Mouse (Mus musculus) adrenal gland, postnatal 25 days (tissue): ENCODE measurements around the gene Pygm. TPM values are rescaled to one million over a fixed set of nuclear protein-coding genes. Genes with fewer than 3 reads are reported as not detected.
A peak's percentile ranks its signal among the peaks of the same experiment; 100 is the strongest.

Experiments used
- DNase-seq: peaks from one replicate; pipeline ENCODE4 v3.0.0; 2021; ENCODE audit warnings: mixed read lengths
- total RNA-seq: library from RNA; stranded (reverse); gene quantifications from 2 replicates; pipeline ENCODE4 v1.2.3, GENCODE M21; 2021

Pygm gene
- total RNA-seq, 1 experiment from 2014 or later: 85.9 TPM

DNA sequence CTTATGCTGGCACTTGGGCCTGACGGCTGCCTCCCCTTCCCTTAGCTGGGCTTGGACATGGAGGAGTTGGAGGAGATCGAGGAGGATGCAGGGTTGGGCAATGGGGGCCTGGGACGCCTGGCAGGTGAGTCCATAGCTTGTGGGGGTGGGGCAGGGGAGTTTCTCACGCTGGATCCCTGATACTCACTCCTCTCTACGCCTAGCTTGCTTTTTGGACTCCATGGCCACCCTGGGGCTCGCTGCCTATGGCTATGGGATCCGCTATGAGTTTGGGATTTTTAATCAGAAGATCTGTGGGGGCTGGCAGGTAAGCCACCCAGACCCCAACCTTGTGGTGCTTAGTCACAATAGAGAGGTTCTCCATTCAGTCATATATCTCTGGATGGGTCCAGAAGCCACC lies 1.6 kb downstream of the Pygm start:
- DNase-seq: no peak

DNA sequence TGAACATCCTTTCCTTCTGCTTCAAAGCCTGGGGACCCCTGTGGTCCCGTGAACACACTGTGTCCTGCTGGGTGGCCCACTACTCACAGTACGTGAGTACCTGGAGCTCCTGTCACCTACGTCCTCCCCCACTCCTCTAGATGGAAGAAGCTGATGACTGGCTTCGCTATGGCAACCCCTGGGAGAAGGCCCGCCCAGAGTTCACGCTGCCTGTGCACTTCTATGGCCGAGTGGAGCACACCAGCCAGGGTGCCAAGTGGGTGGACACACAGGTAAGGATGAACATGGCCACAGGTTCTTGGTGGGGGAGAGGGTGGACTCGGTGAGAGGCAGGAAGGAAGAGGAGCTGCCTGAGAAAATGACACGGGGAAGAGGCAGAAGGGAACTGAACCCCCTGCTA lies 2.0 kb downstream of the Pygm start:
- no peak for DNase-seq

DNA sequence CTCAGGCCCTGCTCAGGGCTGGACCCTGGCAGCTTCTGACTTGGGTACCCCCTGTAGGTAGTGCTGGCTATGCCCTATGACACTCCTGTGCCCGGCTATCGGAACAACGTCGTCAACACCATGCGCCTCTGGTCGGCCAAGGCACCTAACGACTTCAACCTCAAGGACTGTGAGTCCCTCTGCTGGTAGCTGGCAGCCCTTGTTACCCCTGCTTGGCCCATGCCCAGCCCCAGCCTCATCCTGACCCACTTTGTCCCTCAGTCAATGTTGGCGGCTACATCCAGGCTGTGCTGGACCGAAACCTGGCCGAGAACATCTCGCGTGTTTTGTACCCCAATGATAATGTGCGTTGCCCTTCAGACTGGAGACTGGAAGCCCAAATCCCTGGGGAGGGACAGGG lies 3.8 kb downstream of the Pygm start:
- peak; percentile 49 for DNase-seq

DNA sequence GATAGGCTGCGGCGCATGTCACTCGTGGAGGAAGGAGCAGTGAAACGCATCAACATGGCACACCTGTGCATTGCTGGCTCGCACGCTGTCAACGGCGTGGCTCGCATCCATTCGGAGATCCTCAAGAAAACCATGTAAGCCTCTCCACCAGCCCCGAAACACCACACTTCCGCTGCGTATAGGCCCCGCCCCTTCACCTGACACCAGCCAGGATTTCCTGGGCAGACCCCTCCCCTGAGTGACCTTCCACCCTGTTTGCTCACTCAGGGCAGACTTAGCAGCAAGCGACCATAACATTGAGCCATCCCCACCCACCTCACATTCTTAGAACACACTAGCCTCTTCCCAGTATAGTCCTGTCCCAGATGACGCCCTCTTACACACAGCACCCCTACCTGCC lies 5.6 kb downstream of the Pygm start:
- no peak for DNase-seq

DNA sequence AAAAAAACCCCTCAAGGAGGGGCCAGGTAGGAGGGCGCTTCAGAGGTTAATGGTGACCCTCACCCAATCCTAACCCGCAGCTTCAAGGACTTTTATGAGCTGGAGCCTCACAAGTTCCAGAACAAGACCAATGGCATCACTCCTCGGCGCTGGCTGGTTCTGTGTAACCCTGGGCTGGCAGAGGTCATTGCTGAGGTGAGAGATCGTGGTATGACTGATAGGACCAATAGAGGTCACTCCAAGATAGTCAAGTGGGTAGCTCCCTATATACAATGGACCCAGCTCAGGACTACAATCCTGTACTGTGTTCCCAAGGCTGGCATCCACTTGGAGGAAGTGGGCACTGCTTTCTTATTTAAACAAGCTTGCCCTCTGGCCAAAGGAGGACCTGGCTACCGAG lies 6.1 kb downstream of the Pygm start:
- DNase-seq: no peak

DNA sequence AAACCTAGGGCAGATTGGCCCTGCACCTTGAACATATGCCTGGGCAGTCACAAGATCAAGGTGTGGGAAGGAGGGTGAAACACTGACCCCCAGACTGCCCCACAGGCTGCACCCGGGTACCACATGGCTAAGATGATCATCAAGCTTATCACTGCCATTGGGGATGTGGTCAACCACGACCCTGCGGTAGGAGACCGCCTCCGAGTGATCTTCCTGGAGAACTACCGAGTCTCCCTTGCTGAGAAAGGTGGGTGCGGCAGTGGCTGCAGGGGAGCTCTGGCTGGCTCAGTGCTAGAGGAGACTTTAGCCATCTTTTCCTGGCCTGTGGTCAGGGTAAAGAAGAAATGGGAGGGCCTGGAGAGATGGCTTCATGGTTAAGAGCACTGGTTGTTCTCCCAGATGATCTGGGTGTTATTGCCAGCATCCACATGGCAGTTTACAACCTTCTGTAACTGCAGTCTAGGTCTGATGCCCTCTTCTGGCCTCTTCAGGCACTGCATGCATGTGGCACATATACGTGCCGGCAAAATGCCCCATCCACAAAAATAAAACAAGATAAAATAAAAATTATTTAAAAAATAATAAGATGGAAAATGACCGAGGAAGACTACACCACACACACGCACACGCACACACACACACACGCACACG lies 8.7 kb downstream of the Pygm start:
- no peak for DNase-seq

DNA sequence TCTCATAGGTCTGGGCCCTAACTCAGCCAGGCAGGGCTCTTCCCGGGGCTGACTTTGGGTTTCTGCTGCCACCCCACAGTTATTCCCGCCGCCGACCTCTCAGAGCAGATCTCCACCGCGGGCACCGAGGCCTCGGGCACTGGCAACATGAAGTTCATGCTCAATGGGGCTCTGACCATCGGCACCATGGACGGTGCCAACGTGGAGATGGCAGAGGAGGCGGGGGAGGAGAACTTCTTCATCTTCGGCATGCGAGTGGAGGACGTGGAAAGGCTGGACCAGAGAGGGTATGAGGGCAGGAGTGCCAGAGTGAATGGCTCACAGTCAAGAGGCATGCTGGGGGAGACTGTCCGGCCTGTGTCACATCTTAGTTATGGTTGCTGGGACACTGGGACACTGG lies 9.4 kb downstream of the Pygm start:
- no peak for DNase-seq

DNA sequence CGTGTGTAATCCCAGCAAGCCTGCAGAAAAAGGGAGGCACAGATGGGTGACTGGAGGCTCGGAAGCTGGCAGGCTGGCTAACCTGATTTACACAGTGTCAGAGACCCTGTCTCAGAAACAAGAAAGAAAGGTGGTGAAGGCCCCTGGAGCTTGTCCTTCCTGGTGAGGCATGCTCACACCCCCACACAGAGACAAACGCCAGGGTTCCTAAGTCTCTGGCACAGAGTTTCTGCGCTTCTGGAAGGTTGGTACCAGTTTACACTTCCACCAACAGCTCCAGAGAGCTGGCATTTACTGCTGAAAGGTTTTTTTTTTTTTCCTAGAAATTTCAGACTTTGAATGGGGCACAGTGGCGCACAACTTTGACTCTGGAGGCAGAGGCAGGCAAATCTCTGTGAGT lies 12.0 kb downstream of the Pygm start:
- no peak for DNase-seq

DNA sequence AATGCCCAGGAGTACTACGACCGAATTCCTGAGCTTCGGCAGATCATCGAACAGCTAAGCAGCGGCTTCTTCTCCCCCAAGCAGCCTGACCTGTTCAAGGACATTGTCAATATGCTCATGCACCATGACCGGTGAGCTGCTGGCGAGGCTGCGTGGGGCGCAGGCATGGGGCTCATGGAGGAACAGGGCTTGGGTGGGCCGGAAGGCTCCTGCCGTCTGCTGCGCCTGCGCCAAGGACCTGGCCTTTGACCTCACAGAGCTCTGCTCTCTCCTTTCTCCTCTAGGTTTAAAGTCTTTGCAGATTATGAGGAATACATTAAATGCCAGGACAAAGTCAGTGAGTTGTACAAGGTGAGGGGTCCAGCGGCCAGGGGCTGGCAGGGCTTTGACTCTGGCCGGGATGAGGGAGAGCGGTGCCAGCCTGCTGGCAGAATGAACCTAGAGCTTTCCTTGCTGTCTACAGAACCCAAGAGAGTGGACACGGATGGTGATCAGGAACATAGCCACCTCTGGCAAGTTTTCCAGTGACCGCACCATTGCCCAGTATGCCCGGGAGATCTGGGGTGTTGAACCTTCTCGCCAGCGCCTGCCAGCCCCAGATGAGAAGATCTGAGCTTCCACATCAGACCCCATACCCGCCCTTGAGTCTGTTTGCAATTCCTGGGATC lies 13.5 kb downstream of the Pygm start:
- DNase-seq: no peak

DNA sequence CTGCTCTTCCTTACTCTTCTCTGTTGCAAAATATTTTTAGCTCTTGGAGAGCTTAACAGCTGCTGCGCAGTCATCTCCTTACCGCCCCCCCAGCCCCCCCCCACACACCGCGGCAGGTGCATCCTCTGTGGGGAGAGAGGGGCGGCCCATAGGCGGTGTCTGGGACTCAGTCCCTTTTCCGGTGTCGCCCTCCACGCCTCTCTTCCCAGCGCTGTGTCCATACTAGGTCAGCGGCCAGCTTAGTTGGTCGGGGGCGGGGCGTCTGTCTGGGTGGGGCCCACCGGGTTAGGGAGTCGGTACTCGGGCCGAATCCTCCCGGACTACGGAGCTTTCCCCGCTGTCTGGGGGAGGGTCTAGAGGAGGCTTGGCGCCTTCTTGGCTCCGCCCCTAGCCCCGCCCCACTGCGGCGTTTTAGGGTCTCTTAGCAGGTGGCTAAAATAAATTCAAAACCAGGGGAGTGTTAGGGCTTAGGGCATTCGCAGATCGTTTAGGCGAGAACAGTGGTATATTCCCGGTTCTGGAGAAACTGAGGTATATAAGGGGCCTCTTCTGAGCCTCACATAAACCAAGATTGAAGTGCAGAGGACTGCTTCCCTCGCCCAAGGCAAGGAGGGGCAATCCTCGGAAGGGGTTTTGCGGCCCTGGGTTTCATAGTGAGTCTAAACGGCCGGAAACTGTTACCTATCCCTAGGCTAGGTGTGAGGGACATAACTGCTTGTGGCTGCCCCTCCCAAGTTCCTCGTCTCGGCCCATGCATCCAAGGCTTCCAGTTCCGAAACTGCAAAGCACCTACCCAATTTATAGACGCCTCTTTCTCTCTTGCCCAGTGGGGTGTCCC lies 14.5 kb downstream of the Pygm start:
- DNase-seq: peak; percentile 69

DNA sequence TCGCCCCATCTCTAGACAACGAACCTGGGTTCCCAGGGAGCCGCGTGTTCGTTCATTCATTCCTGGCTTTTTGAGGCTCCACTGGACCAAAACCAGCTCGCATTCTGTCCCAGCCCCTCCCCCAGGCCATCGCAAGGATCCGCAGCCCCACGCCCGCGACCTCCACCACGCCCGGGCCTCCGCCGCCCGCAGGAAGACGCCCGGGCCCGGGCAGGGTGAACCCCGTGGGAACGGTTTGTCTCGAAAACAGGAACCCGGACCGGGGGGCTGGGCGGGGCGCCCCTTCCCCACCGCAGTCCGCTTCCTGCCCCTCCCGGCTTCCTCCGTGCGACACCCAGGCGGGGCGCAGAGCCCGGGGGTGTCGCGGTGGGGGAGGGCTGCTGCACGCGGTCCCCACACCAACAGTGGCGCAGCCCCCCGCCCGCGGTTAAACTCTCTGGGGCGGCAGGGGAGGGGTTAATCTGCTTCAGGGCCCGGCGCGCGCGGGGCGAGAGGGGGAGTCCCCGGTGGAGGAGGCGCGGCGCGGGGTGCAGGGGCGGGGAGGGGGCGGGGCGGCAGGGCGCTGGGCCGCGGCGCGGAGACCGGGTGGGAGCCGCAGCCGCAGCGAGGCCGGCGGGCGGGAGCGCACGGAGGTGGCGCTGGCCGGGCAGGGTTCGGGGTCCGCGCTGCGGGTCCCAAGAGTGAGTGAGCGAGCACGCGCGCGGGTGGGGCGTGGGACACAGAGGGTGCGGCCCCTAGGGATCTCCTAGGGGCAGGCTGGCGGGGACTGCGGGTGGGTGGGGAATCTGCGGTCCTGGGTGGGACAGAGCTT lies 15.3 kb downstream of the Pygm start, which contains the start of gene Rasgrp2:
TSS of gene Rasgrp2 (plus strand) at position 56 of the 811 bp plus-strand sequence.
- peak; percentile 52 for DNase-seq

DNA sequence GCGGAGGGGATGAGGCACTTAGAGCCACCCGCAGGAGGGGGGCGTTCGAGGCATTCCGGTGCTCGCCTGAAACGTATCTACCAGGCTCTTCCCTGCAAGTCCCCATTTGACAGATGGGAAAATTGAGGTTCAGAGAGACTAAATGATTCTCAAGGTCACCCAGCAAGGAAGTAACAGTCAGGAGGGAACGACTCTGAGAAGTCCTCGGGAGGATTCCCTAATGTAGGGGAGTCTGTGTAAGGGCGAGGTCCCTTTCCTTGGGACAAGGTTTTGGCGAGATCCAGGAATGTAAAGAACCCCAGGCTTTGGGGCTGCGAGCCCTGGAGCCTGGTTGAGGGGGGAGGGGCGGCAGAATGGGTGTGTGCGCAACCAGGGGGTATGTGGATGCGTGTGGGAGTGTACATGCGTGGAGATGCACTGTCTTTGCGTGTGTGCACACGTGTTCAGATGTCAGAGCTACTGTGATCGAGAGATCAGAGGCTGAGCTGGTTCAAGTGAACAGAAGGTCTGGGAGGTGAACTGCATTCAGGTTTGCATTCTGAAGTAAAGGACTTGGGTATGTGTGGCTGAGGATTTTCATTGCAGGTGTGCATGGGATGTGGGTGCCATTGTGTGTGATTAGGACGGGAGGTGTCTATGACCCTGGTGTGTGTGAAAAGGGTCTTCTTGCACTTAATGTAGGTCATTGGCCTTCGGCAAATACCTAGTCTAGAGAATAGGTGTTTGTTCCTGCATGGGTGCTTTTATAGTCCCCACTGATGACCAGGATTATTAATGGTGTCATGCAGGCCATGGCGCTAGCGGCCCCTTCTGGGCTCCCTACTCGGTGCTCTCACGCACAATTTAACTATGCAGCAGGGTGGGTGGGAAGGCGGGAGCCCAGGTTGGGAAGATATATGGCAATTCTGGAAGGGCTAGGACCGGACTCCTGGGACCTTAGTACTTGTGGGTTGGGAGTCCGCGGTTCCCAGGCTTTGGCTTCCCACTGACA lies 16.2 kb downstream of the Pygm start:
- DNase-seq: peak; percentile 24

DNA sequence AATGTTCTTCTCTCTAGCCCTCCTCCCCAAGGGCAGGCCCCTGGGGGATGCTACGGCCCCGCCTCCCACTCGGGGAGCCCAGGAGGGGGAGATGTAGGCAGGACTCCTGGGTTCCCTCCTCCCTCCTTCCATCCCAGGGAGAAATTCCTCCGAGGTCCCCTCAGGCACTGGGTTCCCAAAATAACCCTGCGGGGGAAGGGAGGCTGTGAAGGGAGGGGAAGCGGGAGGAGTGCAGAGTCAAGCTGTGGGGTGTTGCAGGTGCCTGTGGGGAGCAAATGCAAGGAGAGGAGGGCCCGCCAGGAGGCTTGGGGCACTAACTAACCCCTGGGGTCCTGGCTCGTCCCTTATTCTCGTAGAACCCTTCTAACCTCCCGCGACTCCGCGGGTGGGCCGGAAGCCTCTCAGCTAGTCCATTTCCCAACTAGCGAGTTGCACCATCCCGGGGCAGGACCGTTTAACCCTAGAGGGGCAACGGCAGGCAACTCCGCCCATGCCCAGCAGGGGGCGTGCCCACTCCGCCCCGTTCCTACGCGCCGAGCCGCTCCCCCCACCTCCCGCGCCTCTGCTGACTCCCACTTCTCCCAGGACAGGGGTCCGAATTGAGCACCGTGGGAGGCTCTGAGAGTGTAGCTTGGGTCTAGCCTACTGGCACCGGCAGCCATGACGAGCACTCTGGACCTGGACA lies 17.1 kb downstream of the Pygm start:
- DNase-seq: peak; percentile 80

DNA sequence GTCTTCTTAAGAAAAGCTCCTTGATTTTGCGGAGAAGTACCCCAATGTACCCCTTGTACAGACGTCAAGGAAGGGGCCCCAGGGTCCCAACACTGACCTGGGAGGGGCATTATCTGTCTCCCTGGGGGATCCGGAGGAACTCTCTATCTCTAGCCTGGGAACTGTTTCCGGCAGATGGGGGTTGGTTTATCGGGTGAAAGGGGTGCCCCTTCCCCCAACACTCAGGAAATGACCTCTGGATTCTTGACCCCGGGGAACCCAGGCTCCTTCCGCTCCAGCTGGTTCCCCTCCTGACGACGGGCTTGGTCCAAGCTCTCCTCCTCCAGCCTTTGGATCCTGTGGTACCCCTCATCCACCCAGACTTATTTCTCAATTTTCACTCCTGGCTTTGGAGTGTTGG lies 17.8 kb downstream of the Pygm start:
- peak; percentile 26 for DNase-seq

DNA sequence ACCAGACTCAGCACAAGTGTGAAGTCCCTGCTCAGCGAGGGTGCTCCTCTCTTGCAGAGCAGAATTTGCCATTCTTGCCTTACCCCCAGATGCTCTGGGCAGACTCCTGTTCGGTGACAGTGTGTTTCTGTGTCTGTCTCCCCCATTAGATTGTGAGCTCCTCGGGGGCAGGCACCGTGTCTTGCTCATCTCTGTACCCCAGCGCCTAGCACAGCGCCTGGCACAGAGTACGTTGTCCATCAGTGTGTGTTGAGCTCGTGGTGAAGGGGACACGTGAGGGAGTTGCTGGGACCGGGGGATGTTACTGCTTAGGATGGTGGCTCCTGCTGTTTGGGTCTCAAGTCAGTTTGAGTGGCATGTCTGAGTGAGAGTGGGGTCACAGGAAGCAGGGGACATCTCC lies 19.7 kb downstream of the Pygm start:
- DNase-seq: no peak

DNA sequence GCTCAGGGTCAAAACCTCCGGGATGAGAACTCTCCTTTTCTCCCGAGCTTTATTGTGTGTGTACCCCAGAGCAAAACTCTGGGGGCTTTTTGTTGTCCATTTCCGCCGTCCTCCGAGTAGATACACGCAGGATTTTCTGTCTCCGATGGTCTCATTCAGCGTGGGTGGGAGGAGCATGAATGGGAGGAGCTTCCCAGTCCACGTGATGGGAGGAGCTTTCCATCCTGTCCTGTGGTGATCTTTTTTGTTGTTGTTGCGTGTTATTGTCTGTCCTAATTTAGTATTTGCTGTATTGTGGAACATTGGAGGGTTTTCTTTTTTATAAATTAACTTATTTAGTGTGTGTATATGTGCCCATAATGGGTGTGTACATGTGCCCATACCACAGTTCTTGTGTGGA lies 21.2 kb downstream of the Pygm start:
- no peak for DNase-seq

DNA sequence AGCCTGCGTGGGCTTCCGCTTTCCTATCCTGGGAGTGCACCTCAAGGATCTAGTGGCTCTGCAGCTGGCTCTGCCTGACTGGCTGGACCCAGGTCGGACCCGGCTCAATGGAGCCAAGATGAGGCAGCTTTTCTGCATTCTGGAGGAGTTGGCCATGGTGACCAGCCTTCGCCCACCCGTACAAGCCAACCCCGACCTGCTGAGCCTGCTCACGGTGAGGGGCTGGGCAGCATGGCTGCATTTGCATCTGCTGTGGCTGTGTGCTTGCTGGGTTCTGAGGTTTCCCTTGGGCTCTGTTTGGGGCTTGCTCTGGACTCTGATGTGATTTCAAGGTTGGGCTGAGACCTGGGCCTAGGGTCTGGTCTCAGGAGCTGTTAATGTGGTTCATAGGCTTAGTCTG lies 22.9 kb downstream of the Pygm start:
- DNase-seq: no peak

DNA sequence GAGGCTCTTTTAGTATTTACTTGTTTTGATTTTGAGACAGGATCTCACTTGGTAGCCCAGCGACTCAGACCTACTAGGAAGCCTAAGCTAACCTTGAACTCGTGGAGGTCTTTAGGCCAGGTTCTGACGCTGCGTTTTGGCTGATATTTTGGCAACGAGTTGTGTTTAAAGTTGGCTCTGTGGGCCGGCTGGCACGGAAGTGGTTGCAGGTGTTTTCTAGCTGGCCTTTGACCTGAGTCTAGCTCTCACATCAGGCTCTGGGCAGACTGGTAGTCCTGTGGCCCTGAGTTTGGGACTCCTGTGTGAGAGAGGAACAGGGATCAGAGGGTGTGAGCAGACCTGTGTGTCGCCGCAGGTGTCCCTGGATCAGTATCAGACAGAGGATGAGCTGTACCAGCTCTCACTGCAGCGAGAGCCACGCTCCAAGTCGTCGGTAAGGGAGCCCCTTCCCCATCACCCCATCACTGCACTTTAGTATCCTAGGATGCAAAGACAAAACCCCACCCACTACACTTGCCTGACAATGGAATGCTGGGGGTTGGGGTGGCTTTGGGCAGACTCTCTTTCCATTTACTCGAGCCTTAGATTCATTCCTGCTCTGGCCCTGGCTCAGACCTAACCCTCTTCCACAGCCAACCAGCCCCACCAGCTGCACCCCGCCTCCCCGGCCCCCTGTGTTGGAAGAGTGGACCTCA lies 23.8 kb downstream of the Pygm start:
- DNase-seq: no peak

DNA sequence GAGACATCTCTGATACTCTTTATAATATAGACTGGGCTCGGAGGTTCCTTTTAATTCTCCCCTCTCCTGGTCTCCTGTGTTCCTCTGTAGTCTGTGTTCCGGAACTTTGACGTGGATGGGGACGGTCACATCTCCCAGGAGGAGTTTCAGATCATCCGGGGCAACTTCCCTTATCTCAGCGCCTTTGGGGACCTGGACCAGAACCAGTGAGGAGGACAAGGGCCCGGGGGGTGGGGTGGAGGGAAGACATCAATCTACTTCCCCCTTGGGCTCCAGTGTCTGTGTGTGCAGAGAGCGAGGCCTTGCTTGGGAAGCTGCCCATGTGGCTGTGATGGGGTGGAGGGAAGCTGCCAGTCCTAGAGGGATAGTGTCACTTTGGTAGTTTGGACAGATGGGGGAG lies 24.6 kb downstream of the Pygm start:
- DNase-seq: no peak

DNA sequence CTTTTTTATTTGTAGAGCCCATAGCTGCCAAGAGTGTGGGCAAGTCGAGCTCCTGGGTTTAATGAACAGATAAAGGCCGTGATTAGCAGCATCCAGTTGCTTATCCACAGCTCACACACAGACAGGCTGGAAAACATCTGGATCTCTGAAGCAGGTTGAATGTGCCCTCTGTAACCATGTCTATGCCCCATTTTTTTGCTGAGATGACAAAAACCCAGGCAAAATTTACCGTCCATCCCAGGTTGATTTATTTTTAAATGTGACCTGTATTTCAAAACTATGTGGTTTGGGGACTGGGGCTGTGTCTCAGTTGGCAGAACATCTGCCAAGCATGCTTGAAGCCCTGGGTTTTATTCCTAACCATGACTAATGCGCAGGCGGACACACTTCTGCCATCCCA lies 25.0 kb downstream of the Pygm start:
- DNase-seq: no peak
